Mouse (Mus musculus) olfactory bulb, adult 2 months (tissue): ENCODE measurements around the gene Armc7.

Source experiments
- CTCF ChIP-seq: fragments of 200-500 bp; IDR thresholded peaks from 2 replicates; pipeline ENCODE4 v1.5.1; 2012; ENCODE audit warnings: low read depth, mild to moderate bottlenecking, low read length, moderate library complexity; ENCODE audit not compliant: insufficient read depth
- POLR2A ChIP-seq: fragments of 200-500 bp; IDR thresholded peaks from 2 replicates; pipeline ENCODE4 v1.6.1; 2012; ENCODE audit warnings: mild to moderate bottlenecking, low read depth, low read length, moderate library complexity; ENCODE audit not compliant: insufficient read depth

DNA sequence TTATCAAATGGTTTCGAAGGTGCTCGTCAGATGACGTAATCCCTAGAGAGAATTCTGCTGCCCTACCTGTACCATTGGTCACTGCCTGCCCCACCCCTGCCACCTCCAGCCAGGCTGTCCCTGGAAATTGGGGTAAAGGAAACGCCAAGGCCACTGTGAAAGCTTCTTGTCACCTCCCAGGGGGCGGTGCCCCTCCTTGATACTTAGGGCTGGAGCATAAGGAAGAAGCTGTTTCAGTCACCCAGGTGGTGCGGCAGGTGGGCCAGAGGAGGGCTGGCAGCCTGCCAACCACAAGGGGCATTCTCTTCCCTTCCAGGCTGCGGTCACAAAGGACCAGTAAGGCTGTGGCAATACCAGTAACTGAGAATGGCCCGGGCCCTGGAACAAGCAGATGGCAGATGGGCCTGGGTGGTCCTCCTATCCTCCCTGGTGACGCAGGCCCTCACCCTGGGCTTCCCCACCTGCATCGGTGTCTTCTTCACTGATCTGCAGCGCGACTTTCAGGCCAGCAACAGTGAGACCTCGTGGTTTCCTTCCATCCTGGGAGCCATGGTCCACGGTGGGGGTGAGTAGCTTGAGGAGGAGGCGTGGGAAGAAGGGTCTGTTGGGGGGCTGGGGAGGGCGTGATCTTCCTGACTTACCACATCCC is 13.1 kb upstream of the Armc7 start, which contains the start of gene Slc16a5:
- TF ChIP-seq CTCF (no peak), POLR2A (no peak)
